Mouse (Mus musculus): ENCODE measurements at regions not wholly inside any gene's neighbourhood (a gene's known extent, or its start where the extent isn't known, plus 50 kb on each side); places are given as distances from the start of the nearest gene placed in this dataset.

GRCm38 (mm10) chr4:56136837-56137236 lies 603.0 kb upstream of the Gm26657 start:
- no peak for TF ChIP-seq CTCF (IDR thresholded peaks at IDR 0.05; ENCODE audit: borderline replicate concordance, extremely low read depth, insufficient read depth, insufficient read length)
- TF ChIP-seq POLR2A (IDR thresholded peaks at IDR 0.05; ENCODE audit: borderline replicate concordance, extremely low read depth, insufficient read depth, insufficient read length, poor library complexity, severe bottlenecking), result no peak

Data from brain, embryonic 14.5 days (tissue).